Mouse (Mus musculus) heart, postnatal 14 days (tissue): ENCODE measurements at regions not wholly inside any gene's neighbourhood (a gene's known extent, or its start where the extent isn't known, plus 50 kb on each side); places are given as distances from the start of the nearest gene placed in this dataset.
A peak's percentile ranks its signal among the peaks of the same experiment; 100 is the strongest.
"Not testable (repeated sequence)": the region's sequence is repeated elsewhere in the genome, so short reads cannot be mapped to it uniquely, and the experiment has no call there.

Experiments
- DNase-seq, 2 experiments: peaks; one replicate each; pipeline ENCODE4 v3.0.0; 2021 to 2022
- intact Hi-C: fragments of 180-260 bp; cut with DNase I; formaldehyde crosslinking; loops from one replicate; pipeline ENCODE4 v1.15.1; 2025

DNA sequence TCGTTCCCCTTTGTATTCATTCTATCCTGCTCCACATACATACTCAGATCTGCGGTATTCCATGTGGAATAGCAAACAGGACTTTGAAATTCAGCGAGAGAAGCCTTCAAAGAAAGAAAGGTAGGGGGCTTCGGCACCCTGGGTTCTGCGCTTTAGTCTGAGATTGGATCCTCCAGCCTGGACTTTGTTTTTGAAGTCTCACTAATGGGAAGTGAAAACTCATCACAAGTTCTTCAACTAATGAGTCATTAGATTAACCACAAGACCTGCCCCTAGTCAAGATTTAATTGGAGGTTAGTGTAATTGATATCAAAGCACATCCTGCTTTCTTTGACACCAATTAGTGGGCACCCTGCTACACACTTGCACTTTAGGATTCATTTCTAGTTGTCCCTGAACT, 492.5 kb upstream of the Zfp960 start:
- DNase-seq = no peak
- intact Hi-C loops = no loop called here

DNA sequence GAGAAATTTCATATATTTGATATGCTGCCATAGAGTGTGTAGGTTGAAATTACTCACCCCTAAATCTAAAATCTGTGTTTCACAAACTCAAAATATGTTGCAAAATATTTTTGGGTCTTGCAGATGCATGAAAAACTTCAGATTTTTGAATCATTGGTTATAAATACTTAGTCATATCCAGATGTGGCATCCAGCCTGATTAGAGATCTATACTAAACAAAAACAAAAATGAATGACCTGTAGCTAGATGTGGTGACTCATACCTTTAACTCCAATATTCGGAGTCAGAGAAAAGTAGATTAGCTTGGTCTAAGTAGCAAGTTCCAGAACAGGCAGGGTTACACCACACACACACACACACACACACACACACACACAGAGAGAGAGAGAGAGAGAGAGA, 475.1 kb upstream of the Zfp960 start:
- intact Hi-C loops = no loop called here
- DNase-seq = no peak

DNA sequence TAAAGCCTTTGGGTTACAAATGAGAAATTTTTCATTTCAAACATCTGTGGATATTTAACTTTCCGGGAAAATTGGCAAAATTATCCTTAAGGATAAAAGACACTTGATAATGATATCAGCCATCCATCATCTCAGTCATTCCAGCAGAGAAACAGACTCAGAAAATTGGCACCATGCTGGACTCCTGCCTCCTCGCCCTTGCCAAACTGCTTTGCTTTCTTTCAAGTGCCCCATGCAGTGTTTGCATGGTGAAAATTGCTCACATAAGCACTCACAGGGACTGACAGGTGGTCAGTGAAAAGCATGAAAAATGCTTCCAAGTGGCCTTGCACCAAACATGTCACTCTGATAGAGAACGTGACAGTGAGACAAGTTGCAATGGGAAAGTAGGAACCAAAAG, 464.2 kb upstream of the Zfp960 start:
- DNase-seq = no peak

GRCm38 (mm10) chr17:16612405-16612979, 451.4 kb upstream of the Zfp960 start:
- DNase-seq = no peak
- intact Hi-C loops = no loop called here

More for the DNA sequence above, 464.2 kb upstream of the Zfp960 start:
- intact Hi-C loops = no loop called here

- DNase-seq = no peak
- intact Hi-C loops = no loop called here
These were observed 441.9 kb upstream of the Zfp960 start for GRCm38 (mm10) chr17:16621931-16622556.

DNA sequence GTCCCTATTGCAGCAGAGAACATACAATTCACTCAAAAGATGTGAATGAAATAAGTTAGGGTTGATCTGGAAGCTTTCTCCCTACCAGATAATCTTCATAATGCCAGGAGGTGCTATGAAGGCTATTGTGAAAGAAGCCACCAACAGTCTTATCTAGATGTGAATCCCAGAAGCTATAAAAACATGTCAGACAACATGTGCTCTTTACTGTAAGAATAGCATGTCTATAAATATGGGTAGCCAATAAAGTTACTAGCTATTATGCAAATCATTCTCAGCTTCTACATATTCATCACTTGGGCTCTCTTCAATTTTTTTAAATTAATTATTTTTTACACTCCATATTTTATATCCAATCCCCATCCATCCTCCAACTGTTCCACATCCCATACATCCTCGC, 434.1 kb upstream of the Zfp960 start:
- intact Hi-C loops = no loop called here
- no peak for DNase-seq

- intact Hi-C loops = no loop called here
- no peak for DNase-seq
These were observed 430.5 kb upstream of the Zfp960 start for GRCm38 (mm10) chr17:16633426-16633825.

DNA sequence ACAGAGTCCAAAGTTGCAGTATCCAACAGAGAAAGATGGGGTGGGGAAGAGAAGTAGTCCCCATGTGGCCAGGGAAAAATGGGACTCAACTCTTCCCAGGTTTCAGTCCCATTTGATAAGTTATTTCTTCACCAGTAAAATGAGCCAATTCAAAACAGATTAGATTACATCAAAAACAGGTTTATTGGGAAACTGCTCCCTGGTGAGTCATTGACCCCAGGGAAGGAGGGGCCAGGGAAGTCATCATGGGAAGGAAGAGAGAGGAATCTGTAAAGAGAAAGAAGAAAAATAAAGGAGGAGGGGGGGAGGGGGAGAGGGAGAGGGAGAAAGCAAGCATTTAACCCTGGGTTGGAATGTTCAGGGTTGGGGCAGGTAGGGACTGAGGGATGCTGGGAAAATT, 426.4 kb upstream of the Zfp960 start:
- no peak for DNase-seq
- intact Hi-C loops = no loop called here

DNA sequence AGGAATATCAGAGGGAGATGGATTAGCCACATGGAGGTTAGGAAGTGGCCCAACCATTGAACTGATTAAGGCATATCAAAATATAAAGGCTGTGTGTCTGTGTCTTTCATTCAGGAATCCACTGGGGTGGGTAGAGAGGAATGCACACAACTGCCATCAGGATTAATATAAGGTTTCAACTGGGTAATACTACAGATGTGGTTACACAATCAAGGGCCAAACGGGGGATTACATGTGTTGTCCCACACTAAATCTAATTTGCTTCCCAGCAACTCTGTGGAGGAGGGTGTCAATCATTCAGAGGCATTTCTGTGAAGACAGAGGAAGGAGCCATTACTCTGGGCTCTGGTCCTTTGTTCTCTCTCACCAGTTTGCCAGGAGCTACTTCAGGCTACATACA, 416.0 kb upstream of the Zfp960 start:
- intact Hi-C loops = no loop called here
- no peak for DNase-seq

GRCm38 (mm10) chr17:16665253-16665652, 398.7 kb upstream of the Zfp960 start:
- intact Hi-C loops = no loop called here
- peak in 1 of 2 experiments; percentile 5 for DNase-seq

- intact Hi-C loops = no loop called here
- DNase-seq = no peak
These were observed 396.3 kb upstream of the Zfp960 start for GRCm38 (mm10) chr17:16667606-16668005.

GRCm38 (mm10) chr17:16704199-16704598, 359.7 kb upstream of the Zfp960 start:
- intact Hi-C loops = no loop called here
- DNase-seq = no peak

GRCm38 (mm10) chr17:16705890-16706289, 358.0 kb upstream of the Zfp960 start:
- DNase-seq = no peak
- intact Hi-C loops = no loop called here

DNA sequence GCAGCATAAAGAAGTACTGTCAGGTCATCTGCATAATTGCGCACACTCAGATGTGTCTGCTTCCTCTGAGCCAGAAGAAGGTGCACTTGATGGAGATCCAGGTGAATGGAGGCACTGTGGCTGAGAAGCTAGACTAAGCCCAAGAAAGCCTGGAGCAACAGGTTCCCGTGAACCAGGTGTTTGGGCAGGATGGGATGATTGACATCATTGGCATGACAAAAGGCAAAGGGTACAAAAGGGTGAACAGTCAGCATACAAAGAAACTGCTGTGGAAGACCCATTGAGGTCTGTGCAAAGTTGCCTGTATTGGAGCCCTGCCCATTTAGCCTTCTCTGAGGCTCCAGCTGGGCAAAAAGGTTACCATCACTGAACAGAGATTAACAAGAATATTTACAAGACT, 337.0 kb upstream of the Zfp960 start:
- intact Hi-C loops = no loop called here
- no peak for DNase-seq

DNA sequence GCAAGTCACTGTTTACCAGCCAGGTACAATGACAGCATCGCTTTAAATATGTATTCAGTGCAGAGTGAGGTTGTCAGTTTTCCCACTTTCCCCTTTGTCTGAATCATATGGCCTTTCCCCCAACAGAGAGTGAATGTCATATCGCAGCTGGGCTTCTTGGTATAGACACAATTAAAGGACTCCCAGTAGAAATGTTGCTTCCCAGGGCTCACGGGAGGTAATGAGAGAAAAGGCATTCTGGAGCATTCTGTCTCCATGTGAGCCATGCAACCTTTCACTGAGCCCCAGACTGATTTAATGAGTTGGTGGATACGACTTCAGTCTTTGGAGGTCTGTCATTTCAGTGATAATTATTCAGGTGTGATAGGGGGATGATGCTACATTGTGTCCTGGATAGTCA, 310.8 kb upstream of the Zfp960 start:
- intact Hi-C loops = no loop called here
- DNase-seq = no peak

GRCm38 (mm10) chr17:16770587-16770986, 293.3 kb upstream of the Zfp960 start:
- intact Hi-C loops, DNase-seq: not testable (repeated sequence)

- intact Hi-C loops = no loop called here
- no peak for DNase-seq
These were observed 265.6 kb upstream of the Zfp960 start for GRCm38 (mm10) chr17:16798316-16798715.

DNA sequence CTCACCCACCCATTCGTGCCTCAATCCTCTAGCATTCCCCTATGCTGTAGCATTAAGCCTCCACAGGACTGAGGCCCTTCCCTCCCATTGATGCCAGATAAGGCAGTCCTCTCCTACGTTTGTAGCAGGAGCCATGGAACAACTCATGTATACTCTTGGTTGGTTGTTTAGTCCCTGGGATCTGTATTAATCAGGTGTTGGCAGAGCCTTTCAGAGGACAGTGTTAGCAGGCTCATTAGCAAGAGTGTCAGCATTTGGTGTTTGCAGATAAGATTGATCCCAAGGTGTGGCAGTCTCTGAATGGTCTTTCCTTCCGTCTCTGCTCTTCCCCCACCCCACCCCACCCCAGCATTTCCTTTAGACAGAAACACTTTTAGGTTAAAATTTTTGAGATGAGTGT, 258.9 kb upstream of the Zfp960 start:
- DNase-seq = no peak
- intact Hi-C loops = no loop called here

GRCm38 (mm10) chr17:16818421-16818820, 245.5 kb upstream of the Zfp960 start:
- no peak for DNase-seq
- intact Hi-C loops = no loop called here

DNA sequence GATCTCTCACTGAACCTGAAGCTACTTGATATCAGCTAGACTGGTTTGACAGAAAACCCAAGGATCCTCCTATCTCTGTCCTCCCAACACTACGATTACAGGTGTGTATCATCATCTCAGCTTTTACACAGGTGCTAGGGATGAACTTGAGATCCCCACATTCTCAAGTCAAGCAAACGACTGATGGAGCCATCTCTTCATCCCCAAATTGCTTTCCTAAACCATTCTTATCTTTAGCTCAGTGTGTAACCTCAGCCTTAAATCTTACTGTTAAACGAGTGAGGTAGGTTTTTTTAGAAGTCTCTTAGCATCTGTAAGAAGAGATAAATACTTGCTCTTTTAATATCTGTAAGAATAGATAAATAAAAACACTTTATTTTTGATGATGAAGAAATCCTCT, 242.2 kb upstream of the Zfp960 start:
- intact Hi-C loops = no loop called here
- no peak for DNase-seq

DNA sequence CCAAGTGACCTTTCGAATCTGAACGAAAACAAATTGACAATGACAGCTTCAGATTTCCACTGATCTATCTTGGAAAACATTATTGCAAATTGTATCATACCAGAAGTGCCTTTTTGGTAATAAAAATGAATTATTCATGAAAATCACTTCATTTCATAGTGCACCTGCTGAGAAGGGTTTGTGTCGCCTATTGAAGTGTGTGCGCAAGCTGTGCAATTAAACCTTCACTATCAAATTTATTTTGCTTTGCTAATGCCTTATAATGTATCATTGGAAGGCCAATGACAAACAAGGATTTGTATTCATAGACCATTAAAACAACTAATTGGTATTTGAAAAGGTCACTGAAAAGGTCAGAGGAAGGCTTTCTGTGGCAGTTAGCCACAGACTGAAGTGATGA, 224.8 kb upstream of the Zfp960 start:
- intact Hi-C loops = no loop called here
- no peak for DNase-seq

- DNase-seq = no peak
- intact Hi-C loops = no loop called here
These were observed 203.1 kb upstream of the Zfp960 start for GRCm38 (mm10) chr17:16860771-16861170.

DNA sequence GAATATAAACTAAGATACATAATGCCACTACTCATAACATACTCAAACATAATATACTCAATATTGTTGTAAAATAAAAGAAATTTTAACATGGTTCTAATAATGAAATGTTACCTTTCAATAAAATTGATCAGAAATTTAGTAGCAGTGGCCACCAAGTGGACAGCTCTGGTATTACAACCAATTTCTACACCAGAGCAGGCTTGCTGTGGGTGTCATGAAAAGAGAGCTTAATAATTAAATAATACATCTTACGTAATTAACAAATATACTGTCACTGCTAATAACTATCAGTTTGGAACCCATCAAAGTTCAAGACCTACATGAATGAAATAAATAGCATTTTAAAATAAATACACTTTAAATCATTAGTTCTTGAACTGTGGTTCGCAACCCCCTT, 163.1 kb upstream of the Zfp960 start:
- peak; percentile 19 to 60 for DNase-seq
- intact Hi-C loops = loop anchor here (2.0 kb wide), 1 partner anchor 1114 kb away; no protein-coding TSS in a partner anchor
